Mouse (Mus musculus): ENCODE measurements around the gene Prelid3b. TPM values are rescaled to one million over a fixed set of nuclear protein-coding genes. Genes with fewer than 3 reads are reported as not detected.

Gene Prelid3b
- 161 and 170 TPM in 2 replicates for polyA plus RNA-seq (2016; fragmentation: Nextera tagmentation; extraction: Ambion mirVana)

DNA sequence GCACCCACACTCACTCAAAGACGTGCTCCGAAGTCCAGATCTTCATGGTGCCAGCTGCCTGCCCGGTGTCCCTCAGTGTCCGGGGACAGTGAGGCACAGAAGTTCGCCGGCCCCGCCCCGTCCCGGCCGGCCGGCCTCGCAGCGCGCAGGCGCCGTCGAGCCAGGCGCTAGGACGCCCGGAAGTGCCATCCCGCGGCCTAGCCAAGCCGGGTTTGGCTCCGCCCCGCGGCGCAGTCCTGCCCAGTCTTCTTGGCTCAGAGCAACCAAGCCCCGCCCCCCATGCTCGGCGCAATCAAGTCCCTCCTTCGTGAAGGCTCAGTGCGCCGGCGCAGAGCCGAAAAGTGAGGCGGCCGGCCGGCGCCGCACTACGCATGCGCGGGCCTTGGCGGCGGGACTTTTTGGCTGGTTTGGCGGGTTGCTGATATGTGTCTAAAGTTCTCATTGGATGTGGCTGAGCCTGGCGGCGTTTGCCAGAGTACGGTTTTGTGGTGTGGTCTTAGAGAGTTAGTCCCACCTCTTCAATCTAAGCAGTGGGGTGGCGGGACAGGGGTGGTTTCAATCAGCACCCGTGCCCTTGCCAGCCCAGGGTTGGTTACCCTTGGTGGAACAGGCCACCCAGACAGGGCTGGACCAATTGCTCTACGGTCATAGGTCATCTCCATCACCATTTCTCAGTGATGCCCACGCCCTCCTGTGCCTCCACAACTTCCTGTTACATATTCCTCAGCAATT is at the start of gene Prelid3b:
Gene Prelid3b, minus strand, starts transcription at position 264 of the 732 bp plus-strand sequence.
- Histone ChIP-seq H3K36me3 (peaks cover 32% of the 10 kb centered on the region), H3K9me3 (no peaks in the 10 kb centered on the region), H3K4me3 (peak within 1 kb of the TSS; percentile 78), H3K27me3 (ENCODE audit: insufficient read depth, poor library complexity, severe bottlenecking) (0 out of 2 replicates have a peak, but pooled peaks cover 4% of the 10 kb centered on the region), H3K27ac (peak within 1 kb of the TSS; percentile 95), H3K4me1 (peaks cover 32% of the 10 kb centered on the region)
- 1% methylated on average over 53 of the region's 53 CpGs for WGBS
- peak; percentile 100 for DNase-seq (ENCODE audit: low spot score)

- H3K27ac ChIP-seq = no peak overlapping the region
- DNase-seq (ENCODE audit: low spot score) = no peak
- H3K9me3 ChIP-seq = no peaks in the 10 kb centered on the region
- no peaks in the 10 kb centered on the region for H3K36me3 ChIP-seq
- no peaks in the 10 kb centered on the region for H3K27me3 ChIP-seq (ENCODE audit: insufficient read depth, poor library complexity, severe bottlenecking)
- WGBS = 84% methylated on average over 3 of the region's 3 CpGs
- H3K4me3 ChIP-seq = no peak overlapping the region
- no peaks in the 10 kb centered on the region for H3K4me1 ChIP-seq
Observed at GRCm38 (mm10) chr2:174522134-174522533, 49.3 kb upstream of the Prelid3b start.

DNA sequence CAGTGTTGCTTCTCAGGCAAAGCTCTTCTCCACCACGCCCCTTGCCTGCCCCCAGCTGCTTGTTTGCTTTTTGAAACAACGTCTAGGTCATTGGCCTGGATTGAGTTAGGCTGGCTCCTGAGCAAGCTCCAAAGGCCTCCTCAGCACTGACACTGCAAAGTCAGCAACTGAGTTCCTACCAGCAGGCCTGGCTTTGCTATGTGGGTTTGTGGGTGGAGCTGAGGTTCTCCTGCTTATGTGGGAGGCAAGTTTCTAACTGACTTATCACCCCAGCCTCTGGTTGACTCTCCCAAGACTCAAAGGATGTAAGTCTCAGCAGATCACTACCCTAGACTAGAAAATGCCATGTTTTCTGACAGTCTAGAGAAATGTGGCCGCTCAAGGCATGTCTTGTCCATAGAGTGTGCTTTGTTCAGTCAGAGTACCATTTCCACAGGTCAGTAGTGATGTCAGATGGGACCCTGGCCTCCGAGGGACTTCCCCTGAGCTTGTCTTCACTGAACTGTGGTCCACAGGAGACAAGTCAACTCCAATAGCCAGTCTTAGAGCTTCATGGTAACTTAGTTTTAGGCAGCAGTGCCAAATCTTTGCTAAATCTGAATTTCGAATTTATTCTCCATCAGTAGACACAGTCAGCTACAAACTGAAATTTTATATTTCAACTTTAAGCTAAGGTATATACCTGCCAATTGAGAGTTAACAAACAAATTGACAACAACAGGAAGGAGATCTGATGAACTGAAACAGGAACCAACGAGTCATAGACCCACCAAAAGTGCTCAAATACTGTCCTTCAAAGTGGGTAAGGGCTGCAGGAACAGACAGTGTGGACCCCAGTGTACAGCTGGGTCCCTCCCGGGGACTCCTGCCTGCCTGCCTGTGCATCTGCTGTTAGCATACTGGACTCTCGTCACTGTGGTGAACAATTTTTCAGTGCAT is 44.5 kb upstream of the Prelid3b start:
- whole genome bisulfite sequencing = 58% methylated on average over 8 of the region's 8 CpGs
- Histone ChIP-seq H3K4me3 (no peak overlapping the region), H3K36me3 (no peaks in the 10 kb centered on the region), H3K27ac (no peak overlapping the region), H3K9me3 (no peaks in the 10 kb centered on the region), H3K4me1 (no peaks in the 10 kb centered on the region), H3K27me3 (ENCODE audit: insufficient read depth, poor library complexity, severe bottlenecking) (no peaks in the 10 kb centered on the region)
- no peak for DNase-seq (ENCODE audit: low spot score)

- DNase-seq (ENCODE audit: low spot score) = no peak
Observed at GRCm38 (mm10) chr2:174514887-174515286, 42.0 kb upstream of the Prelid3b start.

GRCm38 (mm10) chr2:174513827-174514226 is 40.9 kb upstream of the Prelid3b start:
- no peak overlapping the region for H3K4me3 ChIP-seq
- WGBS = 81% methylated on average over 5 of the region's 5 CpGs
- no peak overlapping the region for H3K27ac ChIP-seq
- DNase-seq (ENCODE audit: low spot score) = no peak
- H3K9me3 ChIP-seq = no peaks in the 10 kb centered on the region
- no peaks in the 10 kb centered on the region for H3K27me3 ChIP-seq (ENCODE audit: insufficient read depth, poor library complexity, severe bottlenecking)
- H3K4me1 ChIP-seq = no peaks in the 10 kb centered on the region
- H3K36me3 ChIP-seq = no peaks in the 10 kb centered on the region

More at GRCm38 (mm10) chr2:174514887-174515286, 42.0 kb upstream of the Prelid3b start:
- H3K4me1 ChIP-seq = no peaks in the 10 kb centered on the region
- 76% methylated on average over 4 of the region's 4 CpGs for WGBS
- H3K36me3 ChIP-seq = no peaks in the 10 kb centered on the region
- no peak overlapping the region for H3K4me3 ChIP-seq
- H3K27me3 ChIP-seq (ENCODE audit: insufficient read depth, poor library complexity, severe bottlenecking) = no peaks in the 10 kb centered on the region
- no peaks in the 10 kb centered on the region for H3K9me3 ChIP-seq
- H3K27ac ChIP-seq = no peak overlapping the region

GRCm38 (mm10) chr2:174509825-174510224 is 36.9 kb upstream of the Prelid3b start:
- no peak for DNase-seq (ENCODE audit: low spot score)
- H3K36me3 ChIP-seq = no peaks in the 10 kb centered on the region
- H3K4me1 ChIP-seq = no peaks in the 10 kb centered on the region
- no peaks in the 10 kb centered on the region for H3K27me3 ChIP-seq (ENCODE audit: insufficient read depth, poor library complexity, severe bottlenecking)
- no peak overlapping the region for H3K4me3 ChIP-seq
- WGBS = 89% methylated on average over 8 of the region's 8 CpGs
- H3K9me3 ChIP-seq = 0 out of 2 replicates have a peak, but pooled peaks cover 5% of the 10 kb centered on the region
- H3K27ac ChIP-seq = no peak overlapping the region

DNA sequence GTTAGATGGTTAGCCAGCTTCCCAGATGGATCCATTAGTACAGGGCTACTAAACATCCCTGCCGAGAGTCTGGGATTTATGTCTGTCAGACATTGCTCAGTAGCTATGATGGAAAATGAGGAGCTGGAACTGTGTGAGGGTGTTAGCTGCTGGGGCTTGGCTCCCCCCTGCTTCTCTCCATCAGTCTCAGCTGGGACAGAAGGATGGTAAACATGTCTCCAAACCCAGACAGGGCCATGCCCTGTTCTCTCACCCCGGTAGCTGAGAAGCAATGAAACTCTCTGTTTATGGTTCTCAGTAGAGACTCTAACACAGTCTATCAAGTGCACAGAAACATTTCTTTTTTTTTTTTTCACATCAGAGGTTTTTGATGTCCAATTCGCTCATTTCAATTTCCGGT is 35.1 kb upstream of the Prelid3b start:
- peak; percentile 53 for DNase-seq (ENCODE audit: low spot score)
- Histone ChIP-seq H3K4me1 (peaks cover under 1% of the 10 kb centered on the region; the same call in 1 of the 2 replicates), H3K27me3 (ENCODE audit: insufficient read depth, poor library complexity, severe bottlenecking) (no peaks in the 10 kb centered on the region), H3K9me3 (0 out of 2 replicates have a peak, but pooled peaks cover 5% of the 10 kb centered on the region), H3K4me3 (no peak overlapping the region), H3K36me3 (no peaks in the 10 kb centered on the region), H3K27ac (no peak overlapping the region)
- 85% methylated on average over 4 of the region's 4 CpGs for WGBS

DNA sequence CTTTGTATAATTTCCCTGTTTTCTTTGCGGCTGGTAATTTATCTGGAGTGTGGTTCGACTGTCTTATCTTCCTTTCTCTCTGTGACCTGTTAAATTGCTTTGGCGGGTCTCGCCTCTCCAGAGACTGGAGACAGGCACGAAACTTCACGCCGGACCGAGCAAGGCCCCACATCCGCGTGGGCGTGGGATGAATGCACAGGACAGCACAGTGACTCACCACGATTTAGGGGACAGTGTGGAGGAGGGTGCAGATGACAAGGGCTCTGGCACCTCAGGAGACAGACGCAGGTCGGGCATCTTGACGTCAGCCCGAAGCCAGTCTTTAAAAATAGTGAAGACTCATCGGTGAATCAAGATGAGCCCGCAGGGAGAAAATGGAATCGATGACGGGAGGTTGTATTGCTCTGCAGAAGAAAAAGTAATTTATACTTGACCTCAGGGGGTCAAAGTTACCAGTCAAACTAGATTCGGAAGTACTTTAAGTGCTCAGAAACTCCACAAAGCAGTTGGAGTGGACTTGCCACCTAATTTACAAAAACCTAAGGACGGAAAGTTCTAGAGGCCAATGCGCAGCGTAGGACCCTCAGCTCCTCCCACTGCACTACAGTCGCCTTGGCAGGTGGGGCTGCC is 30.1 kb upstream of the Prelid3b start:
- no peak for DNase-seq (ENCODE audit: low spot score)
- H3K4me3 ChIP-seq = no peak overlapping the region
- no peak overlapping the region for H3K27ac ChIP-seq
- H3K36me3 ChIP-seq = no peaks in the 10 kb centered on the region
- no peaks in the 10 kb centered on the region for H3K27me3 ChIP-seq (ENCODE audit: insufficient read depth, poor library complexity, severe bottlenecking)
- peaks cover 8% of the 10 kb centered on the region; the same call in 1 of the 2 replicates for H3K4me1 ChIP-seq
- 0 out of 2 replicates have a peak, but pooled peaks cover 5% of the 10 kb centered on the region for H3K9me3 ChIP-seq
- 55% methylated on average over 25 of the region's 25 CpGs for whole genome bisulfite sequencing

DNA sequence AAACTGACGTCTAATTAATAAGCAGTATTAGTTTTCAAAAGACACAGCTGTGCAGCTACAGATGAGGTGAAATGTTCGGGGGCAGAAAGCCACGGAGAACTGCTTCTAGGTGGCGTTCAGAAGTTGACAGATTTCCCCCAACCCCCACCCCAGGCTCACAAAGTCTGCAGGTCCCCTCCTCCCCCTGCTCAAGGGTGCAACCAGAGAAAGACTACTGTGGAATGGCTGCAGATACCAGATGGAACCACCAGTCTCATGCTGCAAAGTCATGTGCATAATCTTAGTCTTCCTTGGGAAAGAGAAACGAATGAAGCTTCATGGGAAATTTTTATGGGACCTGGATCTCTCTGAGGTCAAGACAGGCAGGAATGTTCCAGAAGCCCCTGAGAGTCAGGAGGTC is 29.4 kb upstream of the Prelid3b start:
- H3K4me1 ChIP-seq = peaks cover 8% of the 10 kb centered on the region; the same call in 1 of the 2 replicates
- no peak overlapping the region for H3K4me3 ChIP-seq
- no peak overlapping the region for H3K27ac ChIP-seq
- H3K36me3 ChIP-seq = no peaks in the 10 kb centered on the region
- 0 out of 2 replicates have a peak, but pooled peaks cover 5% of the 10 kb centered on the region for H3K9me3 ChIP-seq
- WGBS = 54% methylated on average over 5 of the region's 5 CpGs
- no peak for DNase-seq (ENCODE audit: low spot score)
- no peaks in the 10 kb centered on the region for H3K27me3 ChIP-seq (ENCODE audit: insufficient read depth, poor library complexity, severe bottlenecking)

DNA sequence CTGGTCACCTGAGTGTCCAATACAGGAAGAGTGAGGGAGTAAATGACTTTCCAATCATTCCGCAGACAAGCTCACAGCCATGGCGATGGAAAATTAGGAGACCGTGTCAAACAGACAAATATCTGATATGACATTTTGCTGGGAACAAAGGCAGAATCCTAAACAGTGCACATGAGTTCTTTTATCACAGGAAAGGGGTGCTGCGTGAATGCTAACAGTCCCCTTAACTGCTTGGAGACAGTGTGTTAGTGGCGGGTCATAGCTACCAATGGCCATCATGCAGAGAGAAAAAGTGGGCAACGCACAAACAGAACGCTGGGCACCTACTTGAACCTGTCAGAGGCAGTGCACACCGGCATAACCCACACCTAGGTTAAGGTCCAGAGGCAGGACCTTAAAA is 28.6 kb upstream of the Prelid3b start:
- Histone ChIP-seq H3K36me3 (no peaks in the 10 kb centered on the region), H3K4me3 (no peak overlapping the region), H3K4me1 (peaks cover 8% of the 10 kb centered on the region; the same call in 1 of the 2 replicates), H3K27ac (no peak overlapping the region), H3K27me3 (ENCODE audit: insufficient read depth, poor library complexity, severe bottlenecking) (no peaks in the 10 kb centered on the region), H3K9me3 (0 out of 2 replicates have a peak, but pooled peaks cover 1% of the 10 kb centered on the region)
- DNase-seq (ENCODE audit: low spot score) = no peak
- 85% methylated on average over 8 of the region's 8 CpGs for WGBS

- H3K27ac ChIP-seq = no peak overlapping the region
- no peak overlapping the region for H3K4me3 ChIP-seq
- no peaks in the 10 kb centered on the region for H3K36me3 ChIP-seq
- 85% methylated on average over 14 of the region's 14 CpGs for WGBS
- peaks cover 8% of the 10 kb centered on the region; the same call in 1 of the 2 replicates for H3K4me1 ChIP-seq
- H3K27me3 ChIP-seq (ENCODE audit: insufficient read depth, poor library complexity, severe bottlenecking) = no peaks in the 10 kb centered on the region
- DNase-seq (ENCODE audit: low spot score) = no peak
- H3K9me3 ChIP-seq = no peaks in the 10 kb centered on the region
Observed at GRCm38 (mm10) chr2:174500814-174501503, 28.1 kb upstream of the Prelid3b start.

DNA sequence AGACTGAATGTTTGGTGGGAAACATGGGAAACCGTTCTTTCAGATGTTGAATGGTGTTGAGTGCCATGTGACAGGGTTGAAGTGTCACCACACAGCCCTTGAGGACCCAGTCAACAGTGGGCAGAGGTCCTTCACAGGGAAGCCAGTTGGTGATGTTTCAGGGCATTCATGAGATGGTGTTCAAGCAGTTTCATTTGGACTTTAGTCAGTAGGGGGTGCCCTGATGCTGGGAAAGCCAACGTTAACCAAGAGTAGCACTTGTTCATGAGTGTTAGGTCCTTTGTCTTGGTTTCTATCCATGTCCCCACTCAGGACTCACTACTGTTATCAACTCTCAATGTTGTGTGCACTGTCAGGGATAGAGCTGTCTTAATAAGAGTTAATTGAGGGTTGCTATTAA is 20.0 kb upstream of the Prelid3b start:
- Histone ChIP-seq H3K27me3 (ENCODE audit: insufficient read depth, poor library complexity, severe bottlenecking) (no peaks in the 10 kb centered on the region), H3K4me3 (no peak overlapping the region), H3K27ac (no peak overlapping the region), H3K9me3 (no peaks in the 10 kb centered on the region), H3K36me3 (no peaks in the 10 kb centered on the region), H3K4me1 (no peaks in the 10 kb centered on the region)
- DNase-seq (ENCODE audit: low spot score) = no peak
- WGBS = 57% methylated on average over 2 of the region's 2 CpGs

All from heart, embryonic 10.5 days (tissue).